Mouse (Mus musculus) MEL (cell line): ENCODE measurements around the gene Pten. TPM values are rescaled to one million over a fixed set of nuclear protein-coding genes. Genes with fewer than 3 reads are reported as not detected.

Source experiments
- DNase-seq: peaks from one replicate; pipeline ENCODE4 v3.0.0; 2011; ENCODE audit warnings: low read depth, low spot score
- H3K27ac ChIP-seq: 2 replicates; pipeline ENCODE4 v1.5.1; 2012; ENCODE audit warnings: low read depth, mild to moderate bottlenecking, control low read depth, low read length, moderate library complexity; ENCODE audit not compliant: control insufficient read depth
- H3K27me3 ChIP-seq, 2 experiments: fragments of 150-350 bp in 1 of 2; sonication (generic) in 1 of 2; 2 replicates each; pipeline ENCODE4 v1.6.1; 2012; ENCODE audit warnings: low read length in 2 of 2, mild to moderate bottlenecking in 2 of 2, improper control_type of control experiment in 1 of 2, moderate library complexity in 1 of 2; ENCODE audit not compliant: insufficient read depth in 2 of 2, control insufficient read depth in 1 of 2
- H3K36me3 ChIP-seq, 2 experiments: 2 replicates each; pipeline ENCODE4 v1.6.1; 2012 to 2014; ENCODE audit warnings: low read length in 2 of 2, improper control_type of control experiment in 1 of 2, inconsistent platforms in 1 of 2, mild to moderate bottlenecking in 1 of 2; ENCODE audit not compliant: insufficient read depth in 2 of 2, control insufficient read depth in 1 of 2
- H3K4me1 ChIP-seq, 2 experiments: fragments of 150-350 bp in 1 of 2; sonication (generic) in 1 of 2; 2 replicates each; pipeline ENCODE4 v1.6.1; 2012; ENCODE audit warnings: low read length in 2 of 2, improper control_type of control experiment in 1 of 2, mild to moderate bottlenecking in 1 of 2; ENCODE audit not compliant: insufficient read depth in 2 of 2, control insufficient read depth in 1 of 2
- H3K4me3 ChIP-seq, 2 experiments: fragments of 150-350 bp in 1 of 2; sonication (generic) in 1 of 2; 2 replicates each; pipeline ENCODE4 v1.5.1; 2012; ENCODE audit warnings: low read depth in 2 of 2, low read length in 2 of 2, mild to moderate bottlenecking in 2 of 2, moderate library complexity in 2 of 2, control low read depth in 1 of 2, improper control_type of control experiment in 1 of 2; ENCODE audit not compliant: control insufficient read depth in 1 of 2, insufficient read depth in 1 of 2
- H3K79me2 ChIP-seq: 2 replicates; pipeline ENCODE4 v1.6.1; 2012; ENCODE audit warnings: mild to moderate bottlenecking, low read length, moderate library complexity; ENCODE audit not compliant: control insufficient read depth, poor library complexity, insufficient read depth
- H3K9ac ChIP-seq: 2 replicates; pipeline ENCODE4 v1.6.1; 2012; ENCODE audit warnings: low read depth, mild to moderate bottlenecking, control low read depth, low read length, moderate library complexity; ENCODE audit not compliant: control insufficient read depth, poor library complexity, severe bottlenecking
- H3K9me3 ChIP-seq: fragments of 150-350 bp; sonication (generic); replicated peaks from 2 replicates; pipeline ENCODE4 v1.6.1; 2012; ENCODE audit warnings: mild to moderate bottlenecking, low read length, improper control_type of control experiment, moderate library complexity; ENCODE audit not compliant: insufficient read depth
- CHD2 ChIP-seq: IDR thresholded peaks from 2 replicates; pipeline ENCODE4 v1.6.1; 2011; ENCODE audit warnings: low read length, improper control_type of control experiment
- CTCF ChIP-seq, 3 experiments: IDR thresholded peaks in 2 of 3; conservative IDR thresholded peaks in 1 of 3; 2 replicates each; pipeline ENCODE4 v1.5.1; 2011 to 2012; ENCODE audit warnings: low read length in 3 of 3, low read depth in 2 of 3, mild to moderate bottlenecking in 2 of 3, improper control_type of control experiment in 1 of 3, inconsistent platforms in 1 of 3, mixed read lengths in 1 of 3, moderate library complexity in 1 of 3; ENCODE audit not compliant: control insufficient read depth in 1 of 3, insufficient read depth in 1 of 3, poor library complexity in 1 of 3, severe bottlenecking in 1 of 3
- ELF1 ChIP-seq: IDR thresholded peaks from 2 replicates; pipeline ENCODE4 v1.6.1; 2014; ENCODE audit warnings: low read depth, mild to moderate bottlenecking, inconsistent platforms, low read length, improper control_type of control experiment, moderate library complexity
- EP300 ChIP-seq, 2 experiments: IDR thresholded peaks; 2 replicates each; pipeline ENCODE4 v1.6.1; 2011; ENCODE audit warnings: improper control_type of control experiment in 2 of 2, low read length in 2 of 2, low read depth in 1 of 2, mild to moderate bottlenecking in 1 of 2
- ETS1 ChIP-seq: IDR thresholded peaks from 2 replicates; pipeline ENCODE4 v1.6.1; 2012; ENCODE audit warnings: low read depth, mild to moderate bottlenecking, inconsistent platforms, low read length, improper control_type of control experiment, moderate library complexity
- GATA1 ChIP-seq: IDR thresholded peaks from 2 replicates; pipeline ENCODE4 v1.6.1; 2011; ENCODE audit warnings: low read depth, low read length, improper control_type of control experiment
- HCFC1 ChIP-seq: IDR thresholded peaks from 2 replicates; pipeline ENCODE4 v1.6.1; 2012; ENCODE audit warnings: low read depth, mild to moderate bottlenecking, inconsistent platforms, low read length, improper control_type of control experiment, moderate library complexity
- MAZ ChIP-seq: IDR thresholded peaks from 2 replicates; pipeline ENCODE4 v1.6.1; 2012; ENCODE audit warnings: low read depth, mild to moderate bottlenecking, inconsistent platforms, low read length, improper control_type of control experiment
- MYB ChIP-seq: IDR thresholded peaks from 2 replicates; pipeline ENCODE4 v1.6.1; 2011; ENCODE audit warnings: mild to moderate bottlenecking, low read depth, low read length, improper control_type of control experiment
- NELFE ChIP-seq: IDR thresholded peaks from 2 replicates; pipeline ENCODE4 v1.6.1; 2011; ENCODE audit warnings: low read depth, low read length, improper control_type of control experiment
- RCOR1 ChIP-seq: IDR thresholded peaks from 2 replicates; pipeline ENCODE4 v1.6.1; 2012; ENCODE audit warnings: low read depth, mild to moderate bottlenecking, inconsistent platforms, low read length, improper control_type of control experiment
- SIN3A ChIP-seq: IDR thresholded peaks from 2 replicates; pipeline ENCODE4 v1.6.1; 2012; ENCODE audit warnings: low read length, improper control_type of control experiment, inconsistent platforms
- UBTF ChIP-seq: IDR thresholded peaks from 2 replicates; pipeline ENCODE4 v1.6.1; 2012; ENCODE audit warnings: low read depth, mild to moderate bottlenecking, inconsistent platforms, low read length, improper control_type of control experiment, moderate library complexity, borderline replicate concordance; ENCODE audit not compliant: insufficient read depth
- USF2 ChIP-seq, 2 experiments: IDR thresholded peaks; 2 replicates each; pipeline ENCODE4 v1.6.1; 2011 to 2012; ENCODE audit warnings: improper control_type of control experiment in 2 of 2, low read length in 2 of 2, borderline replicate concordance in 1 of 2, inconsistent platforms in 1 of 2, low read depth in 1 of 2, mild to moderate bottlenecking in 1 of 2; ENCODE audit not compliant: insufficient read depth in 1 of 2
- ZNF384 ChIP-seq: IDR thresholded peaks from 2 replicates; pipeline ENCODE4 v1.6.1; 2012; ENCODE audit warnings: low read depth, mild to moderate bottlenecking, inconsistent platforms, low read length, improper control_type of control experiment
- polyA plus RNA-seq, 2 experiments: library from polyadenylated mRNA; stranded (reverse) in 1 of 2; unstranded in 1 of 2; fragments of >175 nt in 1 of 2; fragments of >200 nt in 1 of 2; gene quantifications; 2 replicates each; pipeline versions ENCODE4 v1.2.1 to v1.2.4; 2012; ENCODE audit warnings: low replicate concordance in 2 of 2, low read depth in 1 of 2; ENCODE audit not compliant: insufficient read length in 2 of 2, insufficient read depth in 1 of 2, missing spikeins in 1 of 2
- total RNA-seq: library from RNA; depleted of rRNA; stranded (reverse); fragments of 300-350 nt; gene quantifications from 2 replicates; pipeline ENCODE4 v1.2.3, GENCODE M21; 2012

Pten gene
- total and polyA plus RNA-seq, 3 experiments: 22.7 to 104 (median 35.8) TPM

GRCm38 (mm10) chr19:32844486-32844885, 87.2 kb downstream of the Pten start:
- Histone ChIP-seq H3K79me2 (no peaks in the 10 kb centered on the region), H3K27me3 (no peaks in the 10 kb centered on the region), H3K9ac (no peak overlapping the region), H3K27ac (no peak overlapping the region), H3K4me1 (peaks cover 2 to 8% of the 10 kb centered on the region in 2 experiments; a peak in 3 of 4 replicates), H3K9me3 (no peaks in the 10 kb centered on the region), H3K4me3 (no peak overlapping the region), H3K36me3 (peaks cover 0 to 5% of the 10 kb centered on the region in 2 experiments; a peak in 2 of 4 replicates)
- no peak for DNase-seq
- TF ChIP-seq ETS1 (no peak), EP300 (IDR thresholded peaks at IDR 0.05; ENCODE audit: low read depth in 1 of 2, low read length in 2 of 2) (no peak), USF2 (IDR thresholded peaks at IDR 0.05; ENCODE audit: borderline replicate concordance in 1 of 2, insufficient read depth in 1 of 2, low read depth in 1 of 2, low read length in 2 of 2) (no peak), MYB (no peak), RCOR1 (no peak), CHD2 (no peak), SIN3A (no peak), CTCF (IDR thresholded peaks at IDR 0.05 in 2 of 3, conservative IDR thresholded peaks at IDR 0.05 in 1 of 3; ENCODE audit: control insufficient read depth in 1 of 3, insufficient read depth in 1 of 3, low read depth in 2 of 3, low read length in 3 of 3, poor library complexity in 1 of 3, severe bottlenecking in 1 of 3) (no peak), MAZ (no peak), HCFC1 (no peak)

GRCm38 (mm10) chr19:32848041-32848440, 90.7 kb downstream of the Pten start:
- Histone ChIP-seq H3K27me3 (no peaks in the 10 kb centered on the region), H3K4me1 (peaks cover 2 to 8% of the 10 kb centered on the region in 2 experiments; a peak in 3 of 4 replicates), H3K9ac (no peak overlapping the region), H3K9me3 (no peaks in the 10 kb centered on the region), H3K4me3 (no peak overlapping the region), H3K27ac (no peak overlapping the region), H3K36me3 (peaks cover 0 to 5% of the 10 kb centered on the region in 2 experiments; a peak in 2 of 4 replicates), H3K79me2 (no peaks in the 10 kb centered on the region)
- TF ChIP-seq EP300 (IDR thresholded peaks at IDR 0.05; ENCODE audit: low read depth in 1 of 2, low read length in 2 of 2) (peak; percentile 49 to 61), GATA1 (peak; percentile 46; the same call in 1 of the 2 replicates), UBTF (no peak), ELF1 (peak; percentile 70), NELFE (no peak), RCOR1 (peak; percentile 40; the same call in 1 of the 2 replicates), ZNF384 (no peak)
- DNase-seq: peak; percentile 59
